Mouse (Mus musculus): ENCODE data around the gene Pold1. TPM values are rescaled to one million over a fixed set of nuclear protein-coding genes. Genes with fewer than 3 reads are reported as not detected.

Pold1 gene
- polyA plus RNA-seq, 1 experiment from 2014 or later: 19.4 TPM

DNA sequence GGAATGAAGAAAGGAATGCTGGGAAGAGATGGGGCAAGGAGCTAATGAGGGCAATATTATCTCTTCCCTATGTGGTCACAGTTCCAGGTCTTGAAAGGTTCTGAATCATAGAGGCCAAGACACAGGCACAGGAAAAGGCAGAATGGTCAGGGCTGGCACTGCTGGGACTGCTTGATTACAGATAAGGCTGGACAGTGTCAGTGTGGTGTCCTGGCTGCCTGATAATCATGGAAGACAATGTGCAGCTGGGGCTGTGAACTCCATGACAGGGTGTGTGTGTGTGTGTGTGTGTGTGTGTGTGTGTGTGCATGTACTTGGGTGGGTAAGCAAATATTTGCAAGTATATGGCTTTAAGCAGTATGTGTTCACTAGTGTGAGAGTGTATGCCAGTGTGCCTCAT lies 41.2 kb downstream of the Pold1 start:
- H3K4me1 ChIP-seq (ENCODE audit: control insufficient read depth, insufficient read depth, low read length): no peaks in the 10 kb centered on the region
- H3K27ac ChIP-seq (ENCODE audit: low read length): no peak overlapping the region
- no peak overlapping the region for H3K4me2 ChIP-seq (ENCODE audit: low read length)
- no peak for ATAC-seq
- no peaks in the 10 kb centered on the region for H3K36me3 ChIP-seq (ENCODE audit: control insufficient read depth, insufficient read depth, low read length)
- H3K9me3 ChIP-seq (replicated peaks; ENCODE audit: control insufficient read depth, low read length, poor library complexity, severe bottlenecking): no peaks in the 10 kb centered on the region
- H3K27me3 ChIP-seq (ENCODE audit: control insufficient read depth, insufficient read depth, low read depth, low read length): no peaks in the 10 kb centered on the region
- no peak overlapping the region for H3K9ac ChIP-seq (ENCODE audit: low read depth, low read length)
- H3K4me3 ChIP-seq (ENCODE audit: low read depth, low read length): no peak overlapping the region

DNA sequence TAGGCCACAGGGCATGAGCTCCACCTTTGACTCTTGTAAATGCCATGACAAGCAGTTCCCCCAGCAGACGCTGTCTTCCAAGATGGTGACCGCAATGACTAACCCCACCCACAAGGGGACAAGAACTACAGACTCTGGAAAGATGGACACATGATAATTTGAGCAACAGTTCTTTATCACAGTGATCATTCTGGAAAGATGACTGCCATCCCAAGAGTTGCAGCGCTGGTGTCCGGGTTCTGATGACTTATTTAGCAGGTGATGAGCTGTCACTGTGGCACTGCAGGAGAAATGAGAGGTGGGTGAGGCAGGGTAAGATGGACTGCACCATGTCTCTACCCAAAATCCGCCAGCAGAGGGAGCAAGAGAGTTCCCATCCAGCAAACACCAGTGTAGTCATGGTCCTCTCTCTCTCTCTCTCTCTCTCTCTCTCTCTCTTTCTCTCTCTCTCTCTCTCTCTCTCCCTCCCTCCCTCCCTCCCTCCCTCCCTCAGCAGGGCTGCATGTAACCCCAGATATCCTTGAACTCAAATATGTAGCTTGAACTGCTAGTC lies 47.0 kb downstream of the Pold1 start:
- H3K36me3 ChIP-seq (ENCODE audit: control insufficient read depth, insufficient read depth, low read length): no peaks in the 10 kb centered on the region
- ATAC-seq: peak; percentile 36; the same call in 1 of the 2 replicates
- no peak overlapping the region for H3K9ac ChIP-seq (ENCODE audit: low read depth, low read length)
- no peak overlapping the region for H3K4me2 ChIP-seq (ENCODE audit: low read length)
- WGBS: 46% methylated on average over 5 of the region's 5 CpGs
- no peak overlapping the region for H3K4me3 ChIP-seq (ENCODE audit: low read depth, low read length)
- H3K9me3 ChIP-seq (replicated peaks; ENCODE audit: control insufficient read depth, low read length, poor library complexity, severe bottlenecking): no peaks in the 10 kb centered on the region
- H3K4me1 ChIP-seq (ENCODE audit: control insufficient read depth, insufficient read depth, low read length): peaks cover 7% of the 10 kb centered on the region
- no peaks in the 10 kb centered on the region for H3K27me3 ChIP-seq (ENCODE audit: control insufficient read depth, insufficient read depth, low read depth, low read length)
- no peak overlapping the region for H3K27ac ChIP-seq (ENCODE audit: low read length)

DNA sequence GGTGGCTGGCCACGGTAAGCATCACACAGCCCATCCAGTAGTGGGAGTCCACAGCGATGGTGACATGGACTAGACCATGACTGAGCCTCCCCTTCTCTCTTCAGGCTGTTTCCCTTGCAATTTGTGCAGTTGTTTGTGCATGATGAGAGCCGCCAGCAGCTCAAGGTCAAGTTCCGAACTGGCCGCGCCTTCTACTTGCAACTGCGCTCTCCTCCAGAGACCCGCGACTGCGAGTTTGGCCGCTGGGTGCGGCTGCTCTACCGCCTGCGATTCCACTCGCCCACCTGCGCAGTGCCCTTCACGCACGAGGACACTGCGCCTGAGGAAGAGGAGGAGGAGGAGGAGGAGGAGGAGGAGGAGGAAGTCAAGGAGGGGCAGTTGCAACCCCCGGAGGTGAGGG lies 48.6 kb downstream of the Pold1 start:
- Histone ChIP-seq H3K9ac (ENCODE audit: low read depth, low read length) (no peak overlapping the region), H3K4me1 (ENCODE audit: control insufficient read depth, insufficient read depth, low read length) (peaks cover 13% of the 10 kb centered on the region), H3K36me3 (ENCODE audit: control insufficient read depth, insufficient read depth, low read length) (no peaks in the 10 kb centered on the region), H3K27me3 (ENCODE audit: control insufficient read depth, insufficient read depth, low read depth, low read length) (no peaks in the 10 kb centered on the region), H3K4me2 (ENCODE audit: low read length) (no peak overlapping the region), H3K9me3 (replicated peaks; ENCODE audit: control insufficient read depth, low read length, poor library complexity, severe bottlenecking) (no peaks in the 10 kb centered on the region), H3K27ac (ENCODE audit: low read length) (no peak overlapping the region), H3K4me3 (ENCODE audit: low read depth, low read length) (no peak overlapping the region)
- ATAC-seq: no peak
- 70% methylated on average over 17 of the region's 20 CpGs for WGBS

DNA sequence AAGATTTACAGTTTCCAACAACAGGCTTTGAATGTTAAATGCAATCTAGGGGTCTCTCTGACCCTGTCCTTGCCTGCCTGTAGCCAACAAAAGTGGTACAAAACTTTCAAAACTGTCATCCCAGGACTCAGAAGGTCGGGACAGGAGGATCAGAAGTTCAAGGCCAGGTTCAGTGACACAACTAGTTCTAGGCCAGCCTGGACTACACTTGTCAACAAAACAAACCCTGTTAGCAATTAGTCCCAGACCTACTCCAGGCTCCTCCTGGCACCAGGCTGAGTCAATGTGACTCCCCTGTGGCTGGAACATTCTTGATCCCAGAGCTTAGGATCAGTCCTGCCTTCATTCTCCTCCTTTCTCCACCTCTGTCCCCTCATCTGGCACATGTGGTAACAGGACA lies 49.7 kb downstream of the Pold1 start:
- Histone ChIP-seq H3K4me3 (ENCODE audit: low read depth, low read length) (no peak overlapping the region), H3K36me3 (ENCODE audit: control insufficient read depth, insufficient read depth, low read length) (no peaks in the 10 kb centered on the region), H3K4me1 (ENCODE audit: control insufficient read depth, insufficient read depth, low read length) (peaks cover 21% of the 10 kb centered on the region), H3K9me3 (replicated peaks; ENCODE audit: control insufficient read depth, low read length, poor library complexity, severe bottlenecking) (no peaks in the 10 kb centered on the region), H3K27me3 (ENCODE audit: control insufficient read depth, insufficient read depth, low read depth, low read length) (no peaks in the 10 kb centered on the region), H3K27ac (ENCODE audit: low read length) (no peak overlapping the region), H3K9ac (ENCODE audit: low read depth, low read length) (no peak overlapping the region), H3K4me2 (ENCODE audit: low read length) (no peak overlapping the region)
- 82% methylated on average over 1 of the region's 1 CpGs for WGBS
- ATAC-seq: no peak

DNA sequence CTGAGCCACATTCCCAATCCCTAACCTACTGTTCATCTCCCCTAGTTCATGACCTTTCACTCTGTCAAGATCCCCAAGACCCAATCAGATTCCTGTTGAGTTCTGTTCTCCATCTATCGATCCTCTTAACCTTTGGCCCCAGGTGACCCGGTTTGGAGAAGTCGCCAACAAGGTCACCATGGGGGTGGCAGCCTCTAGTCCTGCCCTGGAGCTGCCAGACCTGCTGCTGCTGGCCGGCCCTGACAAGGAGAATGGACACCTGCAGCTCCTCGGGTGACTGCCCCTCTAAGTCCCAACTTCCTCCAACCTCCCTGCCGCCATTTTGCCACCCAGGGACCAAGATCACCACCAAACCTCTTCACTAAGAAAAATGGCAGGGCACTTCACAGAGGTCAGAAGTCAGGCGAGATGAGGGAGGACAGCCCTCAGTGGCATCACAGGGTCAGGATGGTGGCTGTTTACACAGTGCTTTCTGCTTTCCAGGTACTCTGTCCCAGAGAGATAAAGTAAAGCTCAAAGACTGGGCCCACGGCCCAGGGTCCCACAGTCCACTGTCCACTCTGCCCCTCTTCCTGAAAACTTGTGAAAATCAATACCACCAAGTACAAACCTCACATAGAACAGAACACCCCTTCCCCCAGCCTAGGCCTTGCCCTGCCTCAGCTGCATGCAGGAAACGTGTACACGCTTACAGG lies 51.1 kb downstream of the Pold1 start:
- WGBS: 87% methylated on average over 10 of the region's 10 CpGs
- Histone ChIP-seq H3K36me3 (ENCODE audit: control insufficient read depth, insufficient read depth, low read length) (peaks cover 7% of the 10 kb centered on the region; the same call in 1 of the 2 replicates), H3K4me1 (ENCODE audit: control insufficient read depth, insufficient read depth, low read length) (peaks cover 23% of the 10 kb centered on the region), H3K9ac (ENCODE audit: low read depth, low read length) (peak overlapping the region; percentile 83), H3K27ac (ENCODE audit: low read length) (no peak overlapping the region), H3K9me3 (replicated peaks; ENCODE audit: control insufficient read depth, low read length, poor library complexity, severe bottlenecking) (no peaks in the 10 kb centered on the region), H3K4me3 (ENCODE audit: low read depth, low read length) (peak overlapping the region; percentile 60), H3K27me3 (ENCODE audit: control insufficient read depth, insufficient read depth, low read depth, low read length) (no peaks in the 10 kb centered on the region), H3K4me2 (ENCODE audit: low read length) (peak overlapping the region; percentile 56)
- no peak for ATAC-seq

DNA sequence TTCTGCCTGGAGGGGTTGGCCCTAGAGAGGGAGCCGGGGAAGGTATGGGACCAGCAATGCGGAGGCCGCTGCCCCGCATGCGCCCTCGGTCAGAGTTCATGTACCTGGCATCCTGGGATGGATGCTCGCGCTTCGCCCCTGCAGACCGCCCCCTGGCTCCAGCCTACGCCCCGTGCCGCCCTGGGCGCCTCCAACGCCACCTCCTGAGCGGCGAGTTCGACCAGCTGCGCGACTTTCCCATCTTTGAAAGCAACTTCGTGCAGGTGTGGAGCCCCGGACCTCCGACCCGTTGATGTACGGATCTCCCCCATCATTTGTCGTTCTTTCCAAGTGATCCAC lies 51.9 kb downstream of the Pold1 start:
- Histone ChIP-seq H3K9ac (ENCODE audit: low read depth, low read length) (peak overlapping the region; percentile 83), H3K4me2 (ENCODE audit: low read length) (peak overlapping the region; percentile 56), H3K9me3 (replicated peaks; ENCODE audit: control insufficient read depth, low read length, poor library complexity, severe bottlenecking) (no peaks in the 10 kb centered on the region), H3K4me3 (ENCODE audit: low read depth, low read length) (peak overlapping the region; percentile 60), H3K27me3 (ENCODE audit: control insufficient read depth, insufficient read depth, low read depth, low read length) (no peaks in the 10 kb centered on the region), H3K4me1 (ENCODE audit: control insufficient read depth, insufficient read depth, low read length) (peaks cover 23% of the 10 kb centered on the region), H3K36me3 (ENCODE audit: control insufficient read depth, insufficient read depth, low read length) (peaks cover 12% of the 10 kb centered on the region), H3K27ac (ENCODE audit: low read length) (peak overlapping the region; percentile 94)
- no peak for ATAC-seq
- WGBS: 0% methylated on average over 23 of the region's 26 CpGs

DNA sequence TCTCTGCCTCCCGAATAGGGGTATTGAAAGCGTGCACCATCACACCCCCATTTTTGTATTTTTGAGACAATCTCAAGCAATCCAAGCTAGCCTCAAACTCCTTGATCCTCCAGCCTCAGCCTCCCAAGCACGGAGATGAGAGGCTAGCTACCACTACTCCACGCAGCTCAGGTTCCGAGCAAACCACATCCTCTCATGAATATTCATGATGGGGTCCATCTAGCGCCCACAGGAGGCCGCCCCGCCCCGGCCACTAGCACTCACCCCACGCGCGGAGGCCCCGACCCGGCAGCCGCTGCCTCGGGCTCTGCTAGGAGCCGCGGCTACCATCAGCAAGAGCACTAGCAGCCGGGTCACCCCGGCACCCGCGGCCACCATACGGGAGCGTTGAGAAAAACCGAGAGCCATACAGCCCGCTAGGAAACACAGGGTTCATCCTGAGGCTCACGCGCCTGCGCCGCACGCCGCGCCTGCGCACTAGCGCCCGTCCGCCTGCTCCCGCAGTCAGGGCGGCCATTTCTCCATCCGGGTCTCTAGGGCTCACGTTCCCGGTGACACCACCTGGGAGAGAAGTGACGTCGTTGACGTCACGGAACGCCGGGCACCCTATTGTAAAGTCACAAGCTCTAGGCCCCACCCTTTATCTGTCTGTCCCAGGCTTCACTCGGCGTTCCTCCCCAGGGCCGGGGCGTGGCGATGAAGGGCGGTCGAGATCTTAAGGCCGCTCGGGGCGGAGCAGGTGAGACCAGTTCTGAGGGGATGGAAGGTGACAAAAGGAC lies 52.5 kb downstream of the Pold1 start, which contains the start of the genes Emc10 and Fam71e1:
Gene Emc10, minus strand, starts transcription at position 538 of the 779 bp plus-strand sequence.
Gene Fam71e1, plus strand, starts transcription at position 590 of the 779 bp plus-strand sequence.
- no peaks in the 10 kb centered on the region for H3K9me3 ChIP-seq (replicated peaks; ENCODE audit: control insufficient read depth, low read length, poor library complexity, severe bottlenecking)
- H3K27ac ChIP-seq (ENCODE audit: low read length): peak within 1 kb of the TSS; percentile 94
- ATAC-seq: peak; percentile 96
- under 1% methylated on average over 58 of the region's 58 CpGs for WGBS
- no peaks in the 10 kb centered on the region for H3K27me3 ChIP-seq (ENCODE audit: control insufficient read depth, insufficient read depth, low read depth, low read length)
- H3K9ac ChIP-seq (ENCODE audit: low read depth, low read length): peak within 1 kb of the TSS; percentile 83
- H3K4me3 ChIP-seq (ENCODE audit: low read depth, low read length): peak within 1 kb of the TSS; percentile 60
- H3K4me2 ChIP-seq (ENCODE audit: low read length): peak within 1 kb of the TSS; percentile 56
- peaks cover 15% of the 10 kb centered on the region for H3K36me3 ChIP-seq (ENCODE audit: control insufficient read depth, insufficient read depth, low read length)
- H3K4me1 ChIP-seq (ENCODE audit: control insufficient read depth, insufficient read depth, low read length): peaks cover 23% of the 10 kb centered on the region

DNA sequence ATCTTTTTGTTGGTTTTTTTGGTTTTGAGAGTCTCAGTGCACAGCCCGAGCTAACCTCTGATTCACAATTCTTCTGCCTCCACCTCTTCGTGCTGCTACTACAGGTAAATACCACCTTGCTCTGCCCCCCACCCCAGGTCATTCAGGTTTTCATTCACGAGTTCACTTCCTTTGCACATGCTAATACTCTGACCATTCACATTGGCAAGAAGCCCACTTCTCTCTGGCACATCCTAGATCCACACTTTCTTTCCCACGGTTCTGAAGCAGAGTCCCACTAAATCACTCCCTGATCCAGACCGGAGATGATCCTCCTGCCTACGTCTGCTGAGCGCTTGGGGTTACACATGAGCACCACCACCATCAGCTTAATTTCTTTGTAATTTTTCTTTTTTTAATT lies 53.6 kb downstream of the Pold1 start:
- H3K4me2 ChIP-seq (ENCODE audit: low read length): peak overlapping the region; percentile 54
- no peak overlapping the region for H3K27ac ChIP-seq (ENCODE audit: low read length)
- H3K27me3 ChIP-seq (ENCODE audit: control insufficient read depth, insufficient read depth, low read depth, low read length): no peaks in the 10 kb centered on the region
- H3K4me1 ChIP-seq (ENCODE audit: control insufficient read depth, insufficient read depth, low read length): peaks cover 23% of the 10 kb centered on the region
- peak overlapping the region; percentile 4; the same call in 1 of the 2 replicates for H3K9ac ChIP-seq (ENCODE audit: low read depth, low read length)
- 83% methylated on average over 7 of the region's 7 CpGs for WGBS
- no peaks in the 10 kb centered on the region for H3K9me3 ChIP-seq (replicated peaks; ENCODE audit: control insufficient read depth, low read length, poor library complexity, severe bottlenecking)
- no peak for ATAC-seq
- peak overlapping the region; percentile 60 for H3K4me3 ChIP-seq (ENCODE audit: low read depth, low read length)
- peaks cover 25% of the 10 kb centered on the region for H3K36me3 ChIP-seq (ENCODE audit: control insufficient read depth, insufficient read depth, low read length)

DNA sequence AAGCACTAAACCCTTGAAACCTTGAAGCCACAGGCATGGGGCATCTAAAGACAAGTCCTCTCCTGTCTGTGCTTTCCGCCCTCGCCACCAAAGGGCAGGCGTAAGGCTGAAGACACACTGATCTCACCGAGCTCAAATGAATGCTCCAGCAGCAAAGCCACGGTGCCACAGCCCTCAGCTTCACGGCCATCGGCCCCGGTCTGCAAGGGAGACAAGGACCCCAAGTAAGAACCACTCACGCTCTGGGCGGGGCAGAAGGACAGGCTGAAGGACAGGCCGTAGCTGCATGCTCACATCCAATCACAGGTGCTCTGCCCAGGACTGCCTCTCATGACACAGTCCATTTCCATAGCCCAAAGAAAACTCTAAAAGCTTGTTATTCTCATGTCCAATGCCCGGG lies 54.0 kb downstream of the Pold1 start:
- Histone ChIP-seq H3K9ac (ENCODE audit: low read depth, low read length) (peak overlapping the region; percentile 4; the same call in 1 of the 2 replicates), H3K9me3 (replicated peaks; ENCODE audit: control insufficient read depth, low read length, poor library complexity, severe bottlenecking) (no peaks in the 10 kb centered on the region), H3K27me3 (ENCODE audit: control insufficient read depth, insufficient read depth, low read depth, low read length) (no peaks in the 10 kb centered on the region), H3K4me2 (ENCODE audit: low read length) (peak overlapping the region; percentile 54; the same call in 1 of the 2 replicates), H3K4me1 (ENCODE audit: control insufficient read depth, insufficient read depth, low read length) (peaks cover 23% of the 10 kb centered on the region), H3K36me3 (ENCODE audit: control insufficient read depth, insufficient read depth, low read length) (peaks cover 28% of the 10 kb centered on the region), H3K4me3 (ENCODE audit: low read depth, low read length) (no peak overlapping the region), H3K27ac (ENCODE audit: low read length) (no peak overlapping the region)
- 92% methylated on average over 12 of the region's 12 CpGs for WGBS
- no peak for ATAC-seq
